Mouse (Mus musculus): ENCODE results near the gene Tm4sf19. TPM values are rescaled to one million over a fixed set of nuclear protein-coding genes. Genes with fewer than 3 reads are reported as not detected.
A peak's percentile ranks its signal among the peaks of the same experiment; 100 is the strongest.

The Tm4sf19 gene
- polyA plus RNA-seq, 1 experiment from 2014 or later = not detected

- Histone ChIP-seq H3K36me3 (replicated peaks) (no peaks in the 10 kb centered on the region), H3K9me3 (no peaks in the 10 kb centered on the region), H3K27ac (no peak overlapping the region), H3K4me2 (no peak overlapping the region), H3K27me3 (replicated peaks) (no peaks in the 10 kb centered on the region), H3K4me1 (no peaks in the 10 kb centered on the region), H3K4me3 (no peak overlapping the region), H3K9ac (no peak overlapping the region)
- no peak for ATAC-seq (replicated peaks)
- WGBS = 80% methylated on average over 3 of the region's 3 CpGs
Measured at GRCm38 (mm10) chr16:32398206-32398605, 2.1 kb upstream of the Tm4sf19 start.

GRCm38 (mm10) chr16:32401335-32401965, 1.1 kb downstream of the Tm4sf19 start:
- Histone ChIP-seq H3K4me1 (no peaks in the 10 kb centered on the region), H3K9me3 (no peaks in the 10 kb centered on the region), H3K4me3 (no peak overlapping the region), H3K36me3 (replicated peaks) (no peaks in the 10 kb centered on the region), H3K27me3 (replicated peaks) (no peaks in the 10 kb centered on the region), H3K4me2 (no peak overlapping the region), H3K27ac (no peak overlapping the region), H3K9ac (no peak overlapping the region)
- WGBS = 85% methylated on average over 9 of the region's 9 CpGs
- ATAC-seq (replicated peaks) = no peak

- H3K4me1 ChIP-seq = no peaks in the 10 kb centered on the region
- no peak overlapping the region for H3K4me2 ChIP-seq
- ATAC-seq (replicated peaks) = no peak
- WGBS = 96% methylated on average over 3 of the region's 3 CpGs
- no peak overlapping the region for H3K27ac ChIP-seq
- H3K27me3 ChIP-seq (replicated peaks) = no peaks in the 10 kb centered on the region
- H3K9me3 ChIP-seq = no peaks in the 10 kb centered on the region
- H3K36me3 ChIP-seq (replicated peaks) = no peaks in the 10 kb centered on the region
- no peak overlapping the region for H3K4me3 ChIP-seq
- H3K9ac ChIP-seq = no peak overlapping the region
Measured at GRCm38 (mm10) chr16:32402818-32403217, 2.5 kb downstream of the Tm4sf19 start.

DNA sequence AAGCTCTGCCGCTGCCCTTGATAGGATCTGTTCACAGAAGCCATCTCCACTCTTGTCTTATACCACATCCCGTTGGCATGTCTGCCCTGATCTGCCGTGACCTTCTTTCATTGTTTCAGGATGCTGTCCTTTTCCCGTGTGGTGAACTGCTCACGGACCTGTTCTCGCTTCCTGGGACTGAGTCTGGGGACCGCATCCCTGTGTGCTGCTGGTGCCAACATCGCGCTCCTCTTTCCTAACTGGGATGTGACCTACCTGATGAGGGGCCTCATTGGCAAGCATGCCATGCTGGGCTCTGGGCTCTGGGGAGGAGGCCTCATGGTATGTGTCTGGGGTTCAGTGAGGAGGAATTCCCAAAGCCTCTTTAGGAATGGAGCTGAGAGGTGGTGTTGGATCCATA, 5.4 kb downstream of the Tm4sf19 start:
- ATAC-seq (replicated peaks) = no peak
- Histone ChIP-seq H3K4me3 (no peak overlapping the region), H3K4me1 (no peaks in the 10 kb centered on the region), H3K9ac (no peak overlapping the region), H3K9me3 (no peaks in the 10 kb centered on the region), H3K27ac (no peak overlapping the region), H3K27me3 (replicated peaks) (no peaks in the 10 kb centered on the region), H3K36me3 (replicated peaks) (no peaks in the 10 kb centered on the region), H3K4me2 (no peak overlapping the region)
- 88% methylated on average over 9 of the region's 9 CpGs for WGBS

GRCm38 (mm10) chr16:32406671-32407070, 6.4 kb downstream of the Tm4sf19 start:
- no peaks in the 10 kb centered on the region for H3K9me3 ChIP-seq
- no peaks in the 10 kb centered on the region for H3K4me1 ChIP-seq
- H3K36me3 ChIP-seq (replicated peaks) = no peaks in the 10 kb centered on the region
- no peak overlapping the region for H3K27ac ChIP-seq
- no peak overlapping the region for H3K4me2 ChIP-seq
- no peak overlapping the region for H3K9ac ChIP-seq
- no peak overlapping the region for H3K4me3 ChIP-seq
- 71% methylated on average over 6 of the region's 6 CpGs for WGBS
- no peaks in the 10 kb centered on the region for H3K27me3 ChIP-seq (replicated peaks)
- no peak for ATAC-seq (replicated peaks)

GRCm38 (mm10) chr16:32407730-32408129, 7.4 kb downstream of the Tm4sf19 start:
- no peak for ATAC-seq (replicated peaks)

DNA sequence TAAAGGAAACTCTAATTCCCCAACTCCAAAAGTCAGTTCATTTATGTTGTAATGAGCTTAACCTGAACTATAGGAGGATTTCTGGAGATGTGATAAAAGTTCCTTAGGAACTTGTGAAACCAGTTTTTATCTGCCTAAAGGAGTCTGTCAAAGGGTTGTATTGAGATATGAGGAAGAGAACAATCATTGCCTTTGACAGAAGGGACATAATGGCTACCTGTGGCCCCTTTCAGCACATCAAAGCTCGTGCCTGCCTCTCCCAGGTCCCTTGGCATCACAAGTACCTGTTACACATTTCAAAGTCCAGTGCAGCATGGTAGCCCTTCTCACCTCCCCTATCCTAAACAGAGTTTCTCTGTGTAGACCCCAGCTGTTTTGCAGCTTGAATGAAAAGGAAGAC, 17.2 kb downstream of the Tm4sf19 start:
- Histone ChIP-seq H3K27me3 (replicated peaks) (no peaks in the 10 kb centered on the region), H3K9ac (no peak overlapping the region), H3K4me2 (no peak overlapping the region), H3K9me3 (no peaks in the 10 kb centered on the region), H3K36me3 (replicated peaks) (no peaks in the 10 kb centered on the region), H3K4me3 (no peak overlapping the region), H3K27ac (no peak overlapping the region), H3K4me1 (peaks cover 16% of the 10 kb centered on the region)
- WGBS = 43% methylated on average over 1 of the region's 1 CpGs
- no peak for ATAC-seq (replicated peaks)

More at GRCm38 (mm10) chr16:32407730-32408129, 7.4 kb downstream of the Tm4sf19 start:
- Histone ChIP-seq H3K27ac (no peak overlapping the region), H3K27me3 (replicated peaks) (no peaks in the 10 kb centered on the region), H3K9me3 (no peaks in the 10 kb centered on the region), H3K36me3 (replicated peaks) (no peaks in the 10 kb centered on the region), H3K4me1 (no peaks in the 10 kb centered on the region), H3K4me2 (no peak overlapping the region), H3K9ac (no peak overlapping the region), H3K4me3 (no peak overlapping the region)
- WGBS = 87% methylated on average over 10 of the region's 10 CpGs

GRCm38 (mm10) chr16:32419517-32420483, 19.5 kb downstream of the Tm4sf19 start, which contains the start of gene Tctex1d2:
Gene Tctex1d2 (plus strand): TSS chr16:32419702.
- Histone ChIP-seq H3K4me3 (peak within 1 kb of the TSS; percentile 57), H3K9ac (peak within 1 kb of the TSS; percentile 69), H3K4me2 (peak within 1 kb of the TSS; percentile 62), H3K27ac (peak within 1 kb of the TSS; percentile 89), H3K9me3 (no peaks in the 10 kb centered on the region), H3K27me3 (replicated peaks) (no peaks in the 10 kb centered on the region), H3K4me1 (peaks cover 16% of the 10 kb centered on the region), H3K36me3 (replicated peaks) (no peaks in the 10 kb centered on the region)
- WGBS = under 1% methylated on average over 45 of the region's 45 CpGs
- ATAC-seq (replicated peaks) = peak; percentile 97

- 91% methylated on average over 3 of the region's 3 CpGs for WGBS
- no peak overlapping the region for H3K27ac ChIP-seq
- no peaks in the 10 kb centered on the region for H3K9me3 ChIP-seq
Measured at GRCm38 (mm10) chr16:32427506-32427905, 27.2 kb downstream of the Tm4sf19 start.

GRCm38 (mm10) chr16:32430474-32431046, 30.3 kb downstream of the Tm4sf19 start, which contains the start of gene Pcyt1a:
Gene Pcyt1a (plus strand): TSS chr16:32430921.
- H3K4me3 ChIP-seq = peak within 1 kb of the TSS; percentile 83
- peak; percentile 99 for ATAC-seq (replicated peaks)
- peak within 1 kb of the TSS; percentile 94 for H3K27ac ChIP-seq
- under 1% methylated on average over 54 of the region's 54 CpGs for WGBS
- H3K9ac ChIP-seq = peak within 1 kb of the TSS; percentile 75
- no peaks in the 10 kb centered on the region for H3K27me3 ChIP-seq (replicated peaks)
- no peaks in the 10 kb centered on the region for H3K36me3 ChIP-seq (replicated peaks)
- H3K4me1 ChIP-seq = peaks cover 20% of the 10 kb centered on the region
- H3K9me3 ChIP-seq = no peaks in the 10 kb centered on the region
- H3K4me2 ChIP-seq = peak within 1 kb of the TSS; percentile 84

More at GRCm38 (mm10) chr16:32427506-32427905, 27.2 kb downstream of the Tm4sf19 start:
- no peak for ATAC-seq (replicated peaks)
- Histone ChIP-seq H3K4me3 (no peak overlapping the region), H3K9ac (no peak overlapping the region), H3K36me3 (replicated peaks) (no peaks in the 10 kb centered on the region), H3K4me2 (no peak overlapping the region), H3K27me3 (replicated peaks) (no peaks in the 10 kb centered on the region), H3K4me1 (peaks cover 18% of the 10 kb centered on the region)

DNA sequence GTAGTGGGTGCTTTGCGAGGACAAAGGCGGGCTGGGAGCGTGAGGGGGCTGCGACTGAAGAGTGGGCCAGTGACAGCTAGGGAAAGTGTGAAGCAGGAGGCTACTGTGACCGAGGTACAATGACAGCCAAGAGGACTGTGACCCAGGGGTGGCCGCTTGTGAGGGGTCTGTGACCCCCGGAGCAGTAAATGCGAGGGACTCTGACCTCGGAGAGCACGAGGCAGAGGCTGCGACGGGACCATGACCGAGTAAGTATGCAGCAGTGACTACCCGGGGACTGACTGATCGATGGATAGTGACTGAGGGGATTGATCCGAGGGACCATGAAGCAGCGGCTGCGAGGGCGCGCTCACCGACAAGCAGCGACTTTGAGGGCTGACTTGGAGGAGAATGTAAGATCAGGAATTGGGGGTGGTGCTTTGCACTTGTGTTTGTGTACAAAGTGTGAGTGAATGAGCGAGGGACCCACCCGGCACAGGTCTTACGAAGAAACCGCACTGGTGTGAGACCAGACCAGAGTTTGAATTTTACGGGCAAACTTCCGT, 30.8 kb downstream of the Tm4sf19 start:
- ATAC-seq (replicated peaks) = no peak; the same call in none of the 2 replicates
- 2% methylated on average over 28 of the region's 28 CpGs for WGBS

DNA sequence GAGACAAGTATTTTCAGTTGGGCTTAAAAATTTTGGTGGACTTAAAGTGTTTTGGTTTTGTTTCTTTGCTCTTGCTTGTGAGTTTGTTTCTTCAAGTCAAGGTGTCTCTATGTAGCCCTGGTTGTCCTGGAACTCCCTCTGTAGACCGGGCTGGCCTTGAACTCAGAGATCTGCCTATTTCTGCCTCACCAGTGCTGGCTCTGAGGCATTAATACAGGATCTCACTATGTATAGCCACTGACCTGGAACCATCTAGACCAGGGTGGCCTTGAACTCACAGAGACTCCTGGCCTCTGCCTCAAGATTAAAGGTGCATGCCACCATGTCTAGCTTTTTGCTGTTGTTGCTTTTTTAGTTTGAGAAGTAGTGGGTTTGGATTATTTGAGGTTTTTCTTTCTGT, 31.6 kb downstream of the Tm4sf19 start:
- Histone ChIP-seq H3K9me3 (no peaks in the 10 kb centered on the region), H3K36me3 (replicated peaks) (no peaks in the 10 kb centered on the region), H3K27me3 (replicated peaks) (no peaks in the 10 kb centered on the region), H3K4me2 (peak overlapping the region; percentile 84), H3K9ac (no peak overlapping the region), H3K27ac (no peak overlapping the region), H3K4me3 (peak overlapping the region; percentile 83), H3K4me1 (peaks cover 20% of the 10 kb centered on the region)
- ATAC-seq (replicated peaks) = no peak
- 93% methylated on average over 1 of the region's 1 CpGs for WGBS

More for the DNA sequence above, 30.8 kb downstream of the Tm4sf19 start:
- Histone ChIP-seq H3K4me2 (peak overlapping the region; percentile 84), H3K4me1 (peaks cover 20% of the 10 kb centered on the region), H3K9me3 (no peaks in the 10 kb centered on the region), H3K4me3 (peak overlapping the region; percentile 83), H3K27ac (peak overlapping the region; percentile 94), H3K27me3 (replicated peaks) (no peaks in the 10 kb centered on the region), H3K9ac (peak overlapping the region; percentile 75), H3K36me3 (replicated peaks) (no peaks in the 10 kb centered on the region)

All from midbrain, embryonic 15.5 days (tissue).